Mouse (Mus musculus) sigmoid colon, adult 10 weeks (tissue): ENCODE results near the gene Washc3. TPM values are rescaled to one million over a fixed set of nuclear protein-coding genes. Genes with fewer than 3 reads are reported as not detected.

Experiments used
- polyA plus RNA-seq: library from polyadenylated mRNA; stranded (reverse); fragments of 350-450 nt; fragmentation: Illumina TruSeq; extraction: RNeasy Lipid Tissue Mini Kit (QIAGEN cat#74804); gene quantifications from one replicate; pipeline ENCODE4 v1.2.3, GENCODE M21; 2014; ENCODE audit warnings: low read depth, low replicate concordance

The Washc3 gene
- polyA plus RNA-seq = 66.6 TPM

DNA sequence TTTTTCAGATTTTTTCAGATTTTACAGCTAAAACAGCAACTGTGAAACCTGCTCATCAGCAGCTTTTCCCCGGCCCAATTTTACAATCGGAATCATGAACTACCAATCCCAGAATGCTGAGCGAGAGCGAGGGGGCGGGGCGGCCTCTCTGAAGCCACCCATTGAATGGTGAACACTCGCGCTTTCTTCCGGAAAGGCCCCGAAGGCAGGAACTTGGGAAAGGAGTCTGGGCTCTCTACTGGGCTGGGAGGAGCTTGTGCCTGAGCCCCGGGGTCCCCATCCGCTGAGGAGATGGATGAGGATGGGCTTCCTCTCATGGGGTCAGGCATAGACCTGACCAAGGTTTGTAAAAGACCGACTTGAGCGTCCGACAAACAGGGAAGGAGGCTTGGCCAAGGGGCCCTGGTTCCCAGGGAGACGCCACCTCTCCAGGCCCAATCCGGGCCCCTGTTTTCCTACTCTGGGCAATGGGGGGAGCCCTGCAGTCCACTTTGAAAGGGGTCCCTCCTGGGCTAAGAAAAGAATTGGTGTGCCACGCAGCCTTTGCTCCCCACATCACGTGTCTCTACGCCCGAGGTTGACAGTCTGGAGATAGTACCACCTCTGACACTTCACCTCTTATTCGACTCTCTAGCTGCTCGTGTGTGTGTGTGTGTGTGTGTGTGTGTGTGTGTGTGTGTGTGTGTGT, at the start of gene Washc3:
Gene Washc3 (plus strand): TSS at position 143 of the 688 bp plus-strand sequence.

Other genes with a start within 250 kb of the Washc3 start
- not detected for gene Pmch, start 110.0 kb upstream of the Washc3 start, polyA plus RNA-seq
- 5.7 TPM for gene Parpbp, start 54.2 kb upstream of the Washc3 start, polyA plus RNA-seq
- gene Nup37, start 54.1 kb upstream of the Washc3 start, polyA plus RNA-seq = 18.9 TPM
- gene Dram1, start 178.0 kb downstream of the Washc3 start, polyA plus RNA-seq = 9.8 TPM
- 54.3 TPM for gene Gnptab, start 178.0 kb downstream of the Washc3 start, polyA plus RNA-seq